Mouse (Mus musculus) heart, adult 8-10 months (tissue): ENCODE data around the gene Noa1. TPM values are rescaled to one million over a fixed set of nuclear protein-coding genes. Genes with fewer than 3 reads are reported as not detected.

Source experiments
- DNase-seq: peaks from one replicate; pipeline ENCODE4 v3.0.0; 2022; ENCODE audit warnings: low spot score
- total RNA-seq, 4 experiments: library from RNA; stranded (reverse); gene quantifications; 2 replicates each; pipeline ENCODE4 v1.2.4; 2022

The Noa1 gene
- 10 to 100 TPM; 20.9 to 25.9 (median 22.3) TPM for total RNA-seq

DNA sequence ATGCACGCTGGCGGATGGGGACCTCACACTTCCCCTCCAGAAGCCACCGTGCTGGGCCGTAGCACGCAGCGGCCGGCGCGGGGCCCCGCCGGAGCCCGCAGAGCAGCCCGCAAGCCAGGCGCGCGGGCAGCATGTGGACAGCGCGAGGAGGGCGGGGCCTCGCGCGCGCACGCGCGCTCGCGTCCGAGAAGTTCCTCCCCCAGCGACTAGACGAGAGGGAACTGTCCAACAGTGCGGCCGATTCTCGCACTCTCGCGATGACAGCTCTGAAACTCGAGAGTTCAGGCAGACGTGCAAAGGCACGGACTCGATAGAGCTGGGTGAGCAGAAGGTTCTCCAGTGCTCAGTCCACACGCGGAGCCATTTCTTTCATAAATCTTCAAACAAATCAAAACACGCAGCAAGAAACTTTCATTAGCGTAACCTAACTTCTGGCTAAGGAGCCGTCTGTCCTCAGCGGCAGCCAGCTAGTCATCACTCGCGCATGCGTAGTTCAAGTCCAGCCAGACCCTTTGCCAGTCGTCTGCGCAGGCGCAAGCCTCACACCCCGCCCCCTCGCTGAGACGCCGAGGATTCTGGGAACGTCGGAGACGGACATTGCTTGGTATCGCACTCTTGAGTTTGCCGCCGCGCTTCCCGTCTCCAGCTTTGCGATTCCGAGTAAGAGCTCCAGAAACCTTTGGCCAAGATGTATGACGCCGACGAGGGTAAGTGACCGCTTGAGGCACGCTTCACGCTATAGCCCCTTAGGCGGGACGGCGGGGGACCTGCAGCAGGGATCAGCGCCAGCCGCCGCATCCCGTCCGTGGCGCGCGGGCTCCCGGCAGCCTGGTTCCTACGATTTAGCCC lies at the start of gene Noa1, which contains the start of gene Polr2b:
TSS of gene Noa1 (minus strand) at position 161 of the 849 bp plus-strand sequence.
TSS of gene Polr2b (plus strand) at position 224 of the 849 bp plus-strand sequence.
- DNase-seq: peak; percentile 99

DNA sequence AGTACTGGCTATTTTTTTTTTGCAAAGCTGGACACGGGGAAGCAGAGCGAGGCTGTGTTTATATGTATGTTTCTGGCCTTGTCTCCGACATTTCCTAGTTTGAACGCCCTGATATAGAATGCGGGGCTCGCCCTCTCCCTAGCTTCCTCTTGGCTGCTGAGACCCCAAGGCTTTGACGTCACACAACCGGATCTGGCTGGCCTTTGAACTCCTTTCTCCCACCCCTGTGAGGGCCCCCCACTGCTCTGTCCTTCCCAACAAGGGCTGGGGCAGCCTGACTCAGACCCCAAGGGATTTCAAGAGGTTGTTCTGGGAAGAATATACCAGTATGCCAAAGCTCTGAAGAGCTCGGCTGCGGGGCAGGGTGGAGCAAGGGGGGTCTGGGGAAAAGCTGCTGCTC lies 48.5 kb upstream of the Noa1 start:
- peak; percentile 70 for DNase-seq

DNA sequence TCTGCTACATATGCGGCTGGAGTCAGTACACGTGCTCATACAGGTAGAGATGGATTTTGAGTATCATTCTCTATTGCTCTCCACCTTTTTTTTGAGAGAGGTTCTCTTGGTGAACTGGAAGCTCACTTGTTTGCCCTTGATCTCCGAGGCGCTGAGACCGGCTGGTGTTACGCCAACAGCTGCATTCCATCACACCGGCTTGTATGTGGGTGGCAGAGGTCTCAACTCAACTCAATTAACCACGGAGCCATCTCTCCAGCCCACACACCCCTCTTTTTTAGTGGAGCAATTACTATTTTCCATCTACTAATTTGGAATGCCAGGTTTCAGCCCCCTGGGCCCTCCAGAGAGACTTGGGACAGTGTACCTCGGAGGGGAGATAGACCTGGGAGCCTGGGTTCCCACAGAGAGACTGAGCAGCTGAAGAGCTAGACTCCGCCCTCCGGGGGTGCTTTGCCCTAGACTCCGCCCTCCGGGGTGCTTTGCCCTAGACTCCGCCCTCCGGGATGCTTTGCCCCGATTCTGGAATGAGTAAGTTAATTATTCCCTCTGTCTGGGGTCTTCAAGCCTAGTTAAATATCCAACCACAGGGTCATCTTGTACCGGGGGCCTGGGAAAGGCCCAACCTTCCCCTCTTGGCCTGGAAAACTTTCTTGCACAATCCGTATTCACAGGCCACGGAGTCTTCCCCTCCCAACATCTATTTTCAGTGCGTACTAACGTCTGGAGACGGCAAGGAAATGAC lies 47.7 kb upstream of the Noa1 start:
- DNase-seq: peak; percentile 83

DNA sequence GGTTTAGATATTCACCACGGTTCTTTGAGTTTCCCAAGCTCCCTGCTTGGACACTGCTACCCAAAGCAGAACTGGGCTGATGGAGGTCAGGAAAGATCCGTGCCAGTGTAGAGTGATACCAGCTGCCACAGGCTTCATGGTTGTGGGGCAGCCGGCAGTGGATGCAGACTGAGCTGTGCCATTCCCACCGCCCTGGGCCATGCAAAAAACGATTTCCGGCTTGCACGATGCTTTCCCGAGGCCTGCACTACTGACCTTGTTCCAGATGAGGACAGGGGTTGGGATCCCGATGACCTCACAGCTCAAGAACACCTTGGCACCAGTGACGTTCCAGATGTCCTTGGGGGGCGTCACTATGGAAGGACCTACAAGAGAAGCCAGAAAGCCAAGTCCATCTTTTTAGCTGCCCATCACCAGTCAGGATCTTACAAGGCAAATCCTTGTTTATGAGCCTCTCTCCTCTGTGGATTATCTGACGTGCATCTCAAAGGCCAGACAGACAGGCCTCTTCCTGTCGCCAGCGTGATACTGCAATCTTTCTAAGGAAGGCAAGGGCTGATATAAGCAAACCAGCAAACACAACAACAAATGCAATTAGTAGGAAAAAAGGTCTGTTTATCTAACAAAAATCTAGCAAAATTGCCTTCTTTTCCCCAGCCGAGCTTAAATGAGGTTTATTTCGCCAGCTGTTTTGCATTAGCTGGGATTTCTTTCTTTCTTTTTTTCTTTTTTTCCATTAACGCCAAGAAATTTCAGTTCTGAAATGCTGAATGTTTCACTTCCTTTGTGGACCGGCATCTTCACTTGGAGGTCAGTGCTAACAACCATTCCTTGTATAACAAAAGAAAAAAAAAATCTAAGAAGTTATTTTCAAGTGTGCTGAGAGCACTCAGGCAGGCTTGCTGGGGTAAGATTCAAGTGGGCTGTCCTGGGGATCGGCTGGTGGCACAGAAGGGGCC lies 45.7 kb upstream of the Noa1 start:
- DNase-seq: no peak

DNA sequence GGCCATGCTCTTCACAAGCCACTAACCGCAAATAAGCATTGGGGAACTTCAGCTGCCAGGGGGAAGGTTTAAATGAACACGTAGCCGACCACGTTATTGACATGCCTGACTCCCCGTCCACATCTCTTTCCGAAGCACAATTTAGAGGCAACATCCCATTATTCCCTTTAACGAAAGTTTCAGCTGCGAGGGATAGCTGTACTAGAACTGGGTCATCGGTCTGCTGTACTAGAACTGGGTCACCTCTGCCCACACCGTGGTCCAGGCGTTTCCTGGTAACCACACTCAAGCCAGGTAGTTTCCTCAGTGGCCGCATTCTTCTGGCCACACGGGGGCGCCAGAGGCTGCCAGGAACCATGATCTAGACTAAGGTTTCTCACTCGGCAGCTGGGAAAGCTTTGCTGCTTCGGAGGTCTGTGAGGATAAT lies 44.5 kb upstream of the Noa1 start:
- DNase-seq: peak; percentile 84

DNA sequence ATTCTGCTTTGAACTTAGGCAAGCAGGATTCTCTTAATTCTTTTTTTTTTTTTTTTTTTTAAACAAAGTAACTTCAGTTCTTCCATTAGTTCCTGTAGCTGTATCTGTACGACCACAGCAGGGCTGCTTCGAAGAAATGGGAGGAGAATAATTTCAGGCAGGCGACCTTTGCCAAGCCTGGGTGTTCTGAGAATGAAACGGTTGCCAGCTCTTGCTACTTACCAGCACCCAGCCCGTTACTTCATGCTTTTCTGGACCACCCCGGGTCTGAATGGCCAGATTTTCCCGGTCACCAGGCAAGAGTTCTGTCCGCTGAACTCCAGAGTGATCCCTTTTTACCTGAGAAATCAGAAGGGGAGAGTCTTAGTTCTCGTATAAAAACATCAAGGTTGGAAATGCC lies 41.8 kb upstream of the Noa1 start:
- no peak for DNase-seq

DNA sequence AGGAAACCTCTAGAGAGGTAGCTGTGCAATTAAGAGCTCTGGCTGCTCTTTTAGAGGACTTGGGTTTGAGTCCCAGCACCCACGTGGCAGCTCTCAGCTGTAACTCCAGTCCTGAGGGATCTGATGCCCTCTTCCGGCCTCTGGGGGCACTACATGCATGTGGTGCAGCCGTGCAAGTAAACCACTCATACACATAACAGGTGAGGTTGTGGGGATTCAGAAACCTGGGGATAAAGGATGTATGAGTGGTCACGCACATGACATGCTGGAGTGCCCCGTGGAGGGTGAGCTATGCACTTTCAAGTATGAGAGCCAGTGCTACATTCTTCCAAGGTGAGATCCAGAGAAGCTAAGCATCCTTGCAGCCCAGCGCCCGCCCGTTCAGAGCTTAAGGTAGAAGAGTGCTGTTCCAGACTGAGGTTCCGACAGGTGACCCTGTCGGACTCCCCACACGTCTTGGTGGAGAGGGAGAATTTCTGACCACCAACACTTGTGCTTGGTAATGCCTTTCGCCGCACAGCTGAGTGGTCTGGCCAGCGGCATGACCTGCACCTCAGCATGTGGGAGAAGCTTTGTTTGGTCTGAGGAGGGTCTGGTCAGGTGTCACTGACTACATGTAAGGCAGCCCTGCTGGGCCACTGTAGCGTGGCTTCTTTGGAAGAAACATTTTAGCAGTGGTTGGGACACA lies 40.2 kb upstream of the Noa1 start:
- DNase-seq: no peak

DNA sequence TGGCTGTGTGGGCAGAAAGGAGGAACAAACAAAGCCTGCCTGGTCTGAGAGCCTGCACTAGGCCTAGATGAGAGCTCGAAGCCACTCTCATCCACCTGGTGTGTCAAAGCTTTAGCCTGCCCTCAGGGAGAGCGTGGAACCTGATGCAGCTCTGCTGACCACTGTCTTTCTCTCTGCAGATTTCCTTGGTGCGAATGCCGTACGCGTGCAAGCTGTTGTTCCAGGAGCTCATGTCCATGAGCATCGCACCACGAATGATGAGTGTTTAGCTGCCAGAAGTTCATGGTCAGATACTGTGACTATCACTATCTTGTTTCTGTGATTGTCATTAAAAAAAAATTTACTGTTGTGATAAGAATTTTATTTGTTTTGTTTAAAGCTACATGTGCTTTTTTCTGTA lies 39.0 kb upstream of the Noa1 start:
- DNase-seq: no peak

DNA sequence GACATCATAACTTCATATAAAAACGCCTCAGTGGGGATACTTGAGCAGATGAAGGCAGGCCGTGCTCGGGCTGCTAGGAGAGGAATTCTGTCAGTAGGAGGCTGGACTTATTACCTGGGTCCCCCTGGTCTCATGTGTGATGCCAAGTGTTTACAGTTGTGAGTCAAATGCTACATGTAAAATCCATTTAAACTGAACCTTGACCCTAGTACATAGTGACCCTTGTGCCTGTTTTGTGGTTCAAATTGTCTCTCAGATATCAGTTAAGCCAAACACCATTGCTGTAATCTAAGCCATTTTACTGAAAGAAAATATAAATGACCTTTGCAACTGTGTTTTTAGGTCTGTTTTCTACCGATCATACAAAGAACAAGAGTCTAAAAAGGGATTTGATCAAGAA lies 30.1 kb upstream of the Noa1 start:
- DNase-seq: no peak

DNA sequence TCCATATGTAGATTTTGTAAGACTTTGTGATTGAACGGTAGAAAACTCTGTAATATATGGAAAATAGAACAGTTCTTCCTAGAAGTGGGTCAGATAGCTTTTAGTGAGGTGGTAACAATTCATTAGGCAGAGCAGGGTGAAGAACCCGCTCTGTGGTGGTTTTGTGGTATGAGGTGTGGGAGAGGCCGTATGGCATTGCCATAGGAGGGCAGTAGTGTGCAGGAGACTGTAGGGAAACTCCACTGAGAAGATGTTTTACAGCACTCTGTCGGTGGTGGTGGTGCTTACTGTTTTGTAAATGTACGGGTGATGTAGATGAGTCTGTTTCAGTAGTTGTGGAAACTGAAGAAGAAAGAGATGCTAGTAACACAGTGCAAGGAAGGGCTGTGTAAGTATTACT lies 20.3 kb upstream of the Noa1 start:
- DNase-seq: no peak

DNA sequence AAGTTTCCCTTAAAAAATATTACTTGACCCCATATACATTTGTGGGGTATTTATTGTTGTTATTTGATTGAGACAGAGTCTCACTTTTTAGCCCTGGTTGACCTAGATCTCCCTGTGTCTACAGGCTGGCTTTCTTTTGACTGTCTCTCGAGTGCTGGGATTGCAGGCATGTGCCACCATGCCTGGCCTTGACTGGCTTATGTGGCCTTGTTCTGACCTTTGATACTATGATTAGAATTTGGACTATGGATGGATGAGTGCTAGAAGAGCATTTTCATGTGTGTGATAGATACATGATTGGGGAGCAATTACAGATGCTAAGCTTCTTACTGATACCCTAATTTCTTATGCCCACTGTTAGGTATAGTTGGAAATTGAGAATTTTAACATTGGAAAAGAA lies 15.1 kb upstream of the Noa1 start:
- DNase-seq: no peak

DNA sequence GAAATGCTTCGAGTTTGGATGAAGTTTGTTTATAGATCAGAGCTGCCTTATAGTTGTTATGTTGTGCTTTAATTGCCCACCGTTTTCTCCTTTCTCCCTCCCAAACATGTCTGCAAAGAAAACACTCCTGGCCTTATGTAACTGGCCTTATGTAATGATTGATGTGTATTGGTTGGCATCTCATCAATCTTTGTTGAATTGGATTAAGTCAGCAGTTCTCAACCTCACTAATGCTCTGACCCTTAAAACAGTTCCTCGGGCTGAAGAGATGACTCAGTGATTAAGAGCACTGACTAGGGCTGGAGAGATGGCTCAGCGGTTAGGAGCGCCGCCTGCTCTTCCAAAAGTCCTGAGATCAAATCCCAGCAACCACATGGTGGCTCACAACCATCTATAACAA lies 5.1 kb upstream of the Noa1 start:
- no peak for DNase-seq

DNA sequence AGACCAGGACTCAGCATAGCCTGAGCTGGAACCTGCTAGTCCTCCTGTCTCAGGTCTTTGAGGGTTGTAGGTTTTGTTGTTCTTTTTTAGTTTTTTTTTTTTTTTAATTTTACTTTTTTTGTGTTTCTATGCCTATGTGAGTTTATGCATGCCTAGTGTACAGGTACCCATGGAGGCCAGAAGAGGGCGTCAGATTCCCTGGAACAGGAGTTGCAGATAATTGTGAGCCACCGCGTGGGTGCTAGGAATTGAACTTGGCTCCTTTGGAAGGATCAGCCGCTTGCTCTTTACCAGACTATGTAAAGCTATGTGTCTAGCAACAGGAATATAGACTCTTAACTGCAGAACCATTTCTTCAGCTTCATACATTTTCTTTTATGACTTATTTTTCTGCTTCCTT lies 4.3 kb upstream of the Noa1 start:
- DNase-seq: no peak

DNA sequence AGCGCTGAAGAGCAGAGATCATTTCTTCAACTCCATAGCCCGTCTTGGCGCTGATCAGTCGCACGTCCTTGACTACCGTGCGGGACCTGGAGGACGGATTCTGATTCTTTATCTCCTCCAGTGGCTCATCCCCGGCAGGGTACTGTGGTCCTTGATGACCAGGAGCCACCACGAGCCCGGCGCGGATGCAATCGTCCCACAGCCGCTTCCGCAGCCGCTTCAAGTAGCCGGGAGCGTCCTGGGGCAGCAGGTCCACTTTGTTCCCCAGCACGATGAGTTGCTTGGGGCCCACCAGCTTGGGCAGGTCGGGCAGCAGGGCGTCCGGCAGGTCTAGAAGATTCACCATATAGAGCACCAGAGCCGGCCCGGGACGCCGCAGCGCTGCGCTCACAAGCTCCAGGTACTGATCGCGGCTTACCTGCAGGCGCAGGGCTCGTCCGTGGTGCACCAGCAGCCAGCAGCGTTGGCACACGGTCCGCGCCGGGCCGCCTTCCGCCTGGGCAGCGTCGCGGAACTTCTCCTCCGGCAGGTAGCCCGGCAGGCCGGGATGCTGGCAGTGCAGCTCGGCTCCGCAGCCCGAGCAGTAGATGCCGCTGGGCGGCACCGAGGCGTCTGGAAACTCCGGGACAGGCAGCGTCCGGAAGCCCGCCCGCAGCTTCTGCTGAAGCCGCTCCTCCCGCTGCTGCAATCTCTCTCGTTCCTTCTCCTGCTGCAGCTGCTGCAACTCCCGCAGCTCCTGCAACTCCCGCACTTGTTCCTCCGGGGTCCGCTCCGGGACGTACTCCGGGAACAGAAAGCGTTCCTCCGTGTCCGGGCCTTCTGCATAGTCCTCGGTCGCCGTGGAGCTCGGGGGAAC lies 605 bp downstream of the Noa1 start:
- DNase-seq: no peak

DNA sequence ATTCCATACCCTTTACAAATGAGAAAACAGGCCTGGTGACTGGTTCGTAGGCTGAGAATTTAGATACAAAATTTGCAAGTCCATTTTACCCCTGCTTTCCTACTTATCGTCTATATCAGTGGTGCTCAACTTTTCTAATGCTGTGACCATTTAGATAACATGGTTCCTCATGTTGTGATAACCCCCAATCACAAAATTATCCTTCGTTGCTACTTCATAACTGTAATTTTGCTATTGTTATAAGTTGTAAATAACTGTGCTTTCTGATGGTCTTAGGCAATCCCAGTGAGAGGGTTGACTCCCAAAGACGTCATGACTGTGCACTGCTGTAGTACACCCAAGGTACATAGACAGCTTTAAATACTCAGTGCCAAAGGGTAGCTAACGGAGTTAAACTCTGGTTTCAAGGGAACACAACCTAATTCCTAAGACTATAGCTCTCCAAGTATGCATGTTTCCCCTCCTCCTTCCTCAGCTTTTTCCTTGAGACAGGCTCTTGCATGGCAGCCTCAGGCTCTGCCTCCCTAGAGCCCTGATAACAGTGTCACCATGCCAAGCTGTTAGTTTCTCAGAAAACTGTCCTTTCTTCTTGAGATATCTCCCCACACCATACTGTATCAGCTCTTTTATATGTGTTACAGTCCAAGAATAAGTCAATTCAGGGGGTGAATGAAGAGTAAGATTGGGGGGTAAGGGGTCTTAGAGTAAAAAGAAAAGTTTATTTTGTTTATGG lies 1.9 kb downstream of the Noa1 start:
- no peak for DNase-seq

DNA sequence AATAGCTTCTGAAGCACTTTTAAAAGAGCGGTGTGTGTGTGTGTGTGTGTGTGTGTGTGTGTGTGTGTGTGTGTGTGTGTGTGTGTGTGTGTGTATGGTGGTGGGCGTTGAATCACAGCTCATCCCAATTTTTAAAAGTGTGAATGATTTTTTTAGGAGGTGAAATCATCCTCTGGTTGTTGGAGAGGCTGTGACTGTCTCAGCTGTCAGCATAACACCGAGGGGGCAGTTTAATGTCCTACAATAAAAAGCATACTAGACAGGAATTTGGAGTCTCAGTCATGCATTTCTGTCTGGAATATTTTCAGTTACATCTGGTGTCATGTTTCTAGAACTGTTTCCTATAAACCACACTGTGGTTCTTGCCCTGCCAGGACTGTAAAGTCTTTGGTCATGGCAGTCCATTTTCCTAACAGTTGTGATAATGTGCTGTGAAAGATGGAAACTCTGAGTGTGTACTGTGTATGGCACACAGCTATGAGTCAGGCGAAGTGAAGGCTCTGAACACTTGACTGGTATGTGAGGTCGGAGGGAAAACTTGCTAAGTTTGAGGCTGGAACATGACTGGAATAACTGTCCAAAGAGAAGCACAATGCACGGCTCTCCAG lies 8.5 kb downstream of the Noa1 start:
- no peak for DNase-seq

DNA sequence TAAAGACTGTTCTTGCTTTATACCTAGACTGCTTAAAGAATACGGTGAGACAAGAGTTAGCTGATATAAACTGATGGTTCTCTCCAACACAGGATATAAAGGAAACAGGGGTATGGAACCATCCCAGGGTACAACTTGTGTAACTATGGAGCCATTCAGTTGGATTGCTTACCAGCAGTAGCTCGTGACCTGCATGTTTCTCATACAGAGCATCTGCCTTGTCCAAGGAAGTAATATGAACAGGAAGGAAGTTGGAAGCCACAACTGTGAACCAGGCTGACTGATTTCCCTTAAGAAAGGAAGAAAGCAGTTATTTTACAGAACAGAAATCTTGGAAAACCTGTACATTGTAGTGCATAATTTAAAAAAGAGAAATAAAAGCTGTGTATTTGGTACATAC lies 10.4 kb downstream of the Noa1 start:
- no peak for DNase-seq

DNA sequence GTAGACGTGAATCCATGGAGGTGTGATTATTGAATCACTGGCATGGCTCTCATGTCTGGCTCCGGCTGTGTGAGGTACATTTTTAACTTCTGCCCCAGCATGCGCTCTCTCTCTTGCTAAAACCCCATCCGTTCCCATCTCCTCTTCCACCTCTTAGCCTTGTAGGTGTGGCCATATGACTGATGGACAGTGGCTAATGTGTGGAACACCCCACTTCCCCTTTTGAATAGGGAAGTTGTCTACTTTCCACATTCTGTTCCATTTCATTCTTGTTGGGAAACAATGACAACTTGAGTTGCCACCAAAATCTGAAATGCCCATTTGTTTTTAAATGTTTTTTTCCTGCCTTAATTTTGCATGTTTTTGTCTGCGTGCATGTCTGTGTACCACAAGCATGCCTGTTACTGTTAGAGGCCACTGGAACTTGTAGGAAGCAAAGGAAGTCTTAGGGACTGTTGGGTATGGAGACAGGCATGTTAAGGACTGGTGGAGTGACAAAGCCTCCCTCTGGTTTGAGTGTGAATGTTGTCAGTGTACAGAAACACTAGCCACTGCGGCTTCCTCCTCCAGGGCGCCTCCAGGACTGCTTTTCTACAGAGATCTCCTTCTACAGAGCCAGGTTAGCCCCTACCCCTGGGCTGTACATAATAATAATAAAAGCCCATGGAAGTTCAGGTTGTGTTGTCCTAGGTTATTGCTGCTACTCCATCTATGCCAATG lies 16.9 kb downstream of the Noa1 start:
- DNase-seq: peak; percentile 11
